Mouse (Mus musculus): ENCODE data around the gene Sh3bp5l. TPM values are rescaled to one million over a fixed set of nuclear protein-coding genes. Genes with fewer than 3 reads are reported as not detected.
"Not testable (repeated sequence)": the region's sequence is repeated elsewhere in the genome, so short reads cannot be mapped to it uniquely, and the experiment has no call there.

Sh3bp5l gene
- total RNA-seq, 2 experiments from 2014 or later: 38.5 to 39.3 TPM

DNA sequence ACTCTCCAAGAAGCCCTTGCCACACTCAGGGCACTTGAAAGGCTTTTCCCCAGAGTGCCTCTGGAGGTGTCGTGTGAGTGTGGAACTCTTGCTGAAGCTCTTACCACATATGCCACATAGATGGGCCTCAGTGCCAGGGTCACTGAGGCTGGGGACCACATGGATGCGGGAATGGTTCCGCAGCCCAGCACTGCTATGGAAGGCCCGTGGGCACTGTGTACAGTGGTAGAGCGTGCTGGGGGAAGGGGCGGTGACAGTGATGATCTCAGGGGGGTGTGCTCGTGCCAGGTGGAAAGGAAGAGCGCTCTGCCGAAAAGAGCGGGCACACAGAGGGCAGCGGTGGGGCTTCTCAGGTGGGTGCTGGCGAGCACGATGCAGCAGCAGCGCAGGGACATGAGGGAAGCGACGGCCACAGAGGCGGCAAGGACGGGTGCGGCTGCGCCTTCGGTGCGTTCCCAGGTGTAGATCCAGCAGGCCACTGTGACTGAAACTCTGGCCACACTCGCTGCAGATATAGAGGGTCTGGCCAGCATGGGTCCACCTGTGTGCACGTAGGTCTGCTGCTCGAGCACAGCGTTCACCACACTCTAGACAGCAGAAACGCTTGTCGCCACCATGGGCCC lies 13.6 kb upstream of the Sh3bp5l start:
- DNase-seq (ENCODE audit: low spot score in 2 of 2): no peak

DNA sequence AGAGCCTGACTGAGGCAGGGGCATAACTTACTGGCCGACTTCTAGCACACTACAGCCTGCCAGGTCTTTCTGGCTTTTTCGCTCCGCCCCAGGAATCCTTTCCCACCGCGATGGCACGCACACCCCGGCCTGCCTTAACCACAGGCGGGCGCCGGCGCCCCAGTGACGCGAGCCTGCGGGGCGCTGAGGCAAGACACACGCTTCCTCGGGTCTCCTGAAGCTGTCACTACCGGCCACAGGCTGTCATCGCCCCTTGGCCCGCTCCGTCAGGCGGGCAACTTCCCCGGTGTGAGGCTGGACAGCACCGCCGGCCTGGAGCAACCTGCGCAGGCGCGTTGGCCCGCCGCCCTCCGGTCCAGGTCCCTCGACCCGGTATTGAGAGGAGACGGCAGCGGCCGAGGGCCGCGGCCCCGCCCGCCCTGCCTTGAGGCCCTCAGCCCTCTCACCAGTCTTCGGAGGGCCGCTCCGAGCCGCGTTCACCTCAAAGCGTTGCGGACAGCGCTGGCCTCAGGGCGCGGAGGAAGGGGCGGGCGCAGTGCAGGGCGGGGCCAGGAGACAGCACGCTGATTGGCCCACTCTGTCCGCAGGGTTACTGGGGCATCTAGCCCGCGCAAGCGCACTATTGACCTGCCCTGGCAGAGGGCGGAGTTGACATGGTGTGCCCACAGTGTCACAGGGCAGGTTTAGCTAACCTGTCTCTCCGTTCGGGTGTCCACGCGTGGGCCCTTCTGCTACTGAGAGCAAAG lies 7.5 kb upstream of the Sh3bp5l start:
- peak; percentile 94 to 95 for DNase-seq (ENCODE audit: low spot score in 2 of 2)

GRCm38 (mm10) chr11:58323570-58324340 lies 6.8 kb upstream of the Sh3bp5l start:
- DNase-seq (ENCODE audit: low spot score in 2 of 2): no peak

- no peak for DNase-seq (ENCODE audit: low spot score in 2 of 2)
Measured at GRCm38 (mm10) chr11:58324614-58325229, 5.8 kb upstream of the Sh3bp5l start.

GRCm38 (mm10) chr11:58326781-58327180 lies 3.7 kb upstream of the Sh3bp5l start:
- DNase-seq (ENCODE audit: low spot score in 2 of 2): no peak

GRCm38 (mm10) chr11:58329906-58330275 lies 633 bp upstream of the Sh3bp5l start:
- DNase-seq (ENCODE audit: low spot score in 2 of 2): no peak

GRCm38 (mm10) chr11:58331149-58331495 lies 598 bp downstream of the Sh3bp5l start:
- DNase-seq (ENCODE audit: low spot score in 2 of 2): peak in 1 of 2 experiments; percentile 36

GRCm38 (mm10) chr11:58331546-58331945 lies 1.0 kb downstream of the Sh3bp5l start:
- no peak for DNase-seq (ENCODE audit: low spot score in 2 of 2)

- DNase-seq (ENCODE audit: low spot score in 2 of 2): peak; percentile 47 to 57
Measured at GRCm38 (mm10) chr11:58334746-58335145, 4.2 kb downstream of the Sh3bp5l start.

- no peak for DNase-seq (ENCODE audit: low spot score in 2 of 2)
Measured at GRCm38 (mm10) chr11:58346745-58347144, 16.2 kb downstream of the Sh3bp5l start.

DNA sequence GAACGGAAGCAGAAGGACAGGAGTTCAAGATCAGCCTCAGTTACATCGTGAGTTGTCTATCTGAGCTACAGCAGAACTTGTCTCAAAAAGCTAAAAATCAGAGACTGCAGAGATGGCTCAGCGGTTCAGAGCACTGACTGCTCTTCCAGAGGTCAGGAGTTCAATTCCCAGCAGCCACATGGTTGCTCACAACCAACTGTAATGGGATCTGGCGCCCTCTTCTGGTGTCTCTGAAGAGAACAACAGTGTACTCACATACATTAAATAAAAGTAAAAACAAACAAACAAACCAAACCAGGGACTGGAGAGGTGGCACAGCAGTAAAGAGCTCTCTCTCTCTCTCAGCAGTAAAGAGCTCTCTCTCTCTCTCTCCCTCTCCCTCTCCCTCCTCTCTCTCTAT lies 20.1 kb downstream of the Sh3bp5l start:
- no peak for DNase-seq (ENCODE audit: low spot score in 2 of 2)

- DNase-seq (ENCODE audit: low spot score in 2 of 2): no peak
Measured at GRCm38 (mm10) chr11:58351179-58351578, 20.7 kb downstream of the Sh3bp5l start.

- no peak for DNase-seq (ENCODE audit: low spot score in 2 of 2)
Measured at GRCm38 (mm10) chr11:58352681-58353548, 22.4 kb downstream of the Sh3bp5l start.

DNA sequence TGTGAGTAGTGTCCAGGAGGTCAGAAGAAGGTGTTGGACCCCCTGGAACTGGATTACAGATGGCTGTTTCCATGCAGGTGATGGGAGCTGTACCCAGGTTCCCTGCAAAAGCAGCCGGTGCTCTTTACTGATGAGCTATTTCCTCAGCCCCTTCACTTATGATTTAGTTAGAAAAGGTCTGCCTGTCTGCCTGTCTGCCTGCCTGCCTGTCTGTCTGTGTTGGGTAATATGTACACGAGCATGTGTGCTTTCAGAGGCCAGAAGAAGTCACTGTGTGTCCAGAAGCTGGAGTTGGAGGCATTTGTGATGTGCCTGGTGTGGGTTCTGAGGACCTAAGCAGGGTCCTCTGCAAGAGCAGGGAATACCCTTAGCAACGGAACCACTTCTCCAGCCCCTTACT lies 23.2 kb downstream of the Sh3bp5l start:
- no peak for DNase-seq (ENCODE audit: low spot score in 2 of 2)

DNA sequence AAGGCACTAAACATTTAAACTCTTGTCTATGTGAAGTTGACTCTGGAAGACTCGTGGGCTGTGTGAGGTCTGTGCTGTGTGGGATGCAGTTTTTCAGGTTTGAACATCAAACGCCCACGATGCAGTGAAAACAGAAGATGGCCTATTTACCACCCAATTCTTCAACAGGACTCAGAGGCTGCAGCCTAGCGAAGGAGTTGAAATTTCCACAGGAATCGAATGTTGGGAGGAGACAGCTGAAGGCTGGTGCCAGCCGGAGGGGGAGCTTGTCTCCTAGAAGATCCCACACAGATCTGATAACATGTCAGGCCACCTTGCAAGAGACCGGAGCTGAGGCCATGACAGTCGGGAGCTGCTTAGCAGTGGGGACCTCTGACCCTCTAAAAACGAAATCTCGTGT lies 24.0 kb downstream of the Sh3bp5l start:
- no peak for DNase-seq (ENCODE audit: low spot score in 2 of 2)

DNA sequence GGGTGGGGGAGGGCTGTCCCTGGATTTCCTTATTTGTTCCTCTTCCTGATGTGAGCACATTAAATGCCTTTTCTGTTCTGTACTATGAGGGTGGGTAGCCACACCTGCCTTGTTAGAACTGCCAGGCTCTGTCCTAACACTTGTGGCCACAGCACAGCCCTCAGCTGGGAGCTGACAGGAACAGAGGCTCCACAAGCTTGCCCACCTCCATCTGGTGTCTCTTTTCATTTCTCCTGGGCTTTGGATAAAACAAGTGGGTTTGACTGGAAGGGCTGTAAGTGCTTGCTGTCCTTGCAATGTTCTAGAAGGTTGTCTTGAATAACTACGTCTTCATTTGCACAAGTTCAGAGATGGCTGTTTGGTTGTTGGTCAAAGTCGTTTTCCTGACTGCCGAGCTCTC lies 24.4 kb downstream of the Sh3bp5l start:
- DNase-seq (ENCODE audit: low spot score in 2 of 2): no peak

DNA sequence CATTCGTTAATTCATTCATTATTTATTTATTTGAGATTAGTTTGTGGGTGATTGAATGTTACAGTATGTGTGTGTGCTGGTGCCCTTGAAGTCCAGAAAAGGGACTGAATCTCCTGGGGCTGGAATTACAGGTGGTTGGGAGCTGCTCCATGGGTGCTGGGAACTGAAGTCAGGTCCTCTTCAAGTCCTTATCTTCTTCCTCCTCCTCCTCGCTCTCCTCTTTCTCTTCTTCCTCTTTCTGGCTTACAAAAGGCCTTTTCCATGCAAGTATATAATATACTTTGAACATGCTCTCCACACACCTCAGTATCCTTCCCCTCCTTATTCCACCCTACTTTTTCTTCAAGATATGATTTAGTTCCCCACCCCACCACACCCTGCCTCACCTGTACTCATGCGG lies 26.5 kb downstream of the Sh3bp5l start:
- no peak for DNase-seq (ENCODE audit: low spot score in 2 of 2)

GRCm38 (mm10) chr11:58357844-58358534 lies 27.5 kb downstream of the Sh3bp5l start:
- no peak for DNase-seq (ENCODE audit: low spot score in 2 of 2)

DNA sequence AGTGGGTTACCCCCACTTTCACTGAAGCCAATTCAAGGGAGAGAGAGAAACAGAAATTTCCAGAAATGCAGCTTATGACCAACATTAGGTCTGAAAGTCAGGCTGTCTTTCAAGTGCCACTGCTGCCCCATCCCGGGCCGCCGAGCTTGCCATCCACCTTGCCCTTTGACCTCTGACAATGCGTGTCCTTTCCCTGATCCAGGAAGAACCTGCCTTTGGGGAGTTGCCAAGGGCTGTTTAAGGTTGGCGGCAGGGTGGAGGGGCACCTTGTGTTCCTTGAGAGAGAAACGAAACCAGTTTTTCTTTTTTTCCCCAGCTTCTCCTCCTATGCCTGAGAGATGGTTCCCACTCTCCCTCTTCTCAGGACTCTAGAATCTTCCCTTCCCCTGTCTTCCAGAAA lies 32.0 kb downstream of the Sh3bp5l start:
- DNase-seq (ENCODE audit: low spot score in 2 of 2): not testable (repeated sequence)

GRCm38 (mm10) chr11:58364454-58364853 lies 33.9 kb downstream of the Sh3bp5l start:
- no peak for DNase-seq (ENCODE audit: low spot score in 2 of 2)

Measured in adrenal gland, adult 18-20 months (tissue).